Mouse (Mus musculus) intestine, postnatal 0 days (tissue): Measurements from ENCODE around the gene Rptor. TPM values are rescaled to one million over a fixed set of nuclear protein-coding genes. Genes with fewer than 3 reads are reported as not detected.

Experiments used
- ATAC-seq: fragments of 200-750 bp; cut with Nextera tagmentation; 2 replicates; pipeline ENCODE4 v1.8.0; 2017; ENCODE audit warnings: mild to moderate bottlenecking, moderate TSS enrichment, moderate library complexity
- H3K27ac ChIP-seq: fragments of 300-500 bp; sonication (generic); 2 replicates; pipeline ENCODE4 v1.5.1; 2014; ENCODE audit warnings: mild to moderate bottlenecking, low read depth, low read length, moderate library complexity
- H3K27me3 ChIP-seq: fragments of 300-500 bp; sonication (generic); replicated peaks from 2 replicates; pipeline ENCODE4 v1.6.1; 2014; ENCODE audit warnings: low read length, mixed read lengths; ENCODE audit not compliant: control insufficient read depth, insufficient read depth
- H3K36me3 ChIP-seq: fragments of 300-500 bp; sonication (generic); 2 replicates; pipeline ENCODE4 v1.6.1; 2014; ENCODE audit warnings: mild to moderate bottlenecking, moderate library complexity; ENCODE audit not compliant: control insufficient read depth, insufficient read depth
- H3K4me1 ChIP-seq: fragments of 300-500 bp; sonication (generic); replicated peaks from 2 replicates; pipeline ENCODE4 v1.6.1; 2014; ENCODE audit warnings: antibody characterized with exemption, low read length, mixed read lengths; ENCODE audit not compliant: control insufficient read depth, insufficient read depth
- H3K4me2 ChIP-seq: fragments of 300-500 bp; sonication (generic); replicated peaks from 2 replicates; pipeline ENCODE4 v1.6.1; 2014; ENCODE audit warnings: low read depth, mild to moderate bottlenecking, moderate library complexity
- H3K4me3 ChIP-seq: fragments of 300-500 bp; sonication (generic); 2 replicates; pipeline ENCODE4 v1.5.1; 2014; ENCODE audit warnings: low read depth, low read length
- H3K9ac ChIP-seq: fragments of 300-500 bp; sonication (generic); 2 replicates; pipeline ENCODE4 v1.6.1; 2014; ENCODE audit warnings: mild to moderate bottlenecking, low read depth, low read length
- H3K9me3 ChIP-seq: fragments of 300-500 bp; sonication (generic); 2 replicates; pipeline ENCODE4 v1.6.1; 2016; ENCODE audit warnings: mixed run types; ENCODE audit not compliant: control insufficient read depth
- CTCF ChIP-seq: sonication (generic); IDR thresholded peaks from 2 replicates; pipeline ENCODE4 v1.5.1; 2016; ENCODE audit warnings: low read depth, mild to moderate bottlenecking, control low read depth, antibody characterized with exemption, moderate library complexity
- WGBS: fragments of 180-500 bp; shearing (Covaris S2); extraction: QIAGEN DNeasy Blood & Tissue Kit; methylation state at CpG from one replicate; pipeline ENCODE4 v1.1.7; 2014; 5-methylcytosine and 5-hydroxymethylcytosine counted together
- polyA plus RNA-seq: library from polyadenylated mRNA; unstranded; fragments of >200 nt; fragmentation: Nextera tagmentation; extraction: Ambion mirVana; gene quantifications from 2 replicates; pipeline ENCODE4 v1.2.1, GENCODE M21; 2015

Rptor gene
- polyA plus RNA-seq, 1 experiment from 2014 or later = 5.1 TPM

DNA sequence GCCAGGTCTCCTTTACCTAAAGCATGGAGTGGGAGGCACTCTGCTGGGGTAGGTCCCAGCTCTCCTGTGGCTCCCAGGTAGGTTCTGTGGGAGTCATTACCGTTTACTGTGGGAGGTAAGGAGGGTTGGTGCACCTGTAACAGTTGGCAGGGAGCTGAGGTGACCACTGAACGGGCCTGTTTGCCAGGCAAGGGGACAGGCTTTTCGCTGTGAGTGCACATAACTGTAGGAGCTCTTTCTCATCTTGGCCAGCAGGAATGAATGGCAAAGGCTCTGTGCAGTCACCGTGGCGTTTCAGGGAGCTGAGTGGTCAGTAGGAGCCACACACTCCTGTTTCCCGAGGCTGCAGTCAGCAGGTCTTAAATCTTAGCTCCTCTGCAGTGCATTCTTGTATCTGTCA, 72.8 kb downstream of the Rptor start:
- Histone ChIP-seq H3K4me2 (no peak overlapping the region), H3K4me3 (no peak overlapping the region), H3K27me3 (no peaks in the 10 kb centered on the region), H3K27ac (no peak overlapping the region), H3K9ac (no peak overlapping the region), H3K4me1 (no peaks in the 10 kb centered on the region), H3K36me3 (no peaks in the 10 kb centered on the region), H3K9me3 (no peaks in the 10 kb centered on the region; the same call in 1 of the 2 replicates)
- no peak for ATAC-seq
- WGBS = 77% methylated on average over 6 of the region's 6 CpGs
- no peak for TF ChIP-seq CTCF

GRCm38 (mm10) chr11:119676751-119677411, 74.2 kb downstream of the Rptor start:
- Histone ChIP-seq H3K36me3 (no peaks in the 10 kb centered on the region), H3K9me3 (no peaks in the 10 kb centered on the region; the same call in 1 of the 2 replicates), H3K27me3 (no peaks in the 10 kb centered on the region), H3K4me1 (no peaks in the 10 kb centered on the region), H3K4me2 (no peak overlapping the region), H3K27ac (no peak overlapping the region), H3K4me3 (no peak overlapping the region), H3K9ac (no peak overlapping the region)
- WGBS = 60% methylated on average over 7 of the region's 7 CpGs
- no peak for TF ChIP-seq CTCF
- no peak for ATAC-seq

DNA sequence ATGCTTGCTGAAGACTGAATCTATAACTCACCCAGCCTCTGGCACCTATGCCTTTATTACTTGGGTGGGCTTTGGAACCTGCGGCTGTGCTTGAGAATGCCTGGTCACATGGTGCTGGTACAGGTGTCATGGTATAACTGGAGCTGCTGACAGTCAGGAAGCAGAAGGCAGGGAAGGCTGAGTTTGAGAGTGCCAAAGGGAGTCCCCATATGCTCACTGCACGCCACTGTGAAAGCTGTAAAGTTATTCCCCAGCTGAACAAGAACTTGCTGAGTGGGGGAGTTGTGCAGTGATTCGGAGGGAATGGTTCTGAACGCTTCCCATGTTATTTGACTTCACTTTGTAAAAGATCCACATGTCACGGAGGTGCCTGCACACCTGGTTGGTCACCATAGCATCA, 75.7 kb downstream of the Rptor start:
- Histone ChIP-seq H3K9ac (no peak overlapping the region), H3K4me2 (no peak overlapping the region), H3K27ac (no peak overlapping the region), H3K4me3 (no peak overlapping the region), H3K9me3 (no peaks in the 10 kb centered on the region; the same call in 1 of the 2 replicates), H3K36me3 (no peaks in the 10 kb centered on the region), H3K4me1 (no peaks in the 10 kb centered on the region), H3K27me3 (no peaks in the 10 kb centered on the region)
- ATAC-seq = no peak
- 87% methylated on average over 5 of the region's 5 CpGs for WGBS
- no peak for TF ChIP-seq CTCF

GRCm38 (mm10) chr11:119680735-119681134, 78.0 kb downstream of the Rptor start:
- 0 out of 2 replicates have a peak, but pooled peaks cover 3% of the 10 kb centered on the region for H3K36me3 ChIP-seq
- ATAC-seq = no peak

GRCm38 (mm10) chr11:119682285-119682684, 79.6 kb downstream of the Rptor start:
- Histone ChIP-seq H3K9me3 (no peaks in the 10 kb centered on the region), H3K27ac (no peak overlapping the region), H3K4me2 (no peak overlapping the region), H3K27me3 (no peaks in the 10 kb centered on the region), H3K36me3 (0 out of 2 replicates have a peak, but pooled peaks cover 3% of the 10 kb centered on the region), H3K4me1 (no peaks in the 10 kb centered on the region; the same call in 1 of the 2 replicates), H3K9ac (no peak overlapping the region), H3K4me3 (no peak overlapping the region)
- whole genome bisulfite sequencing = 71% methylated on average over 2 of the region's 2 CpGs
- no peak for TF ChIP-seq CTCF
- ATAC-seq = no peak

More at GRCm38 (mm10) chr11:119680735-119681134, 78.0 kb downstream of the Rptor start:
- no peak overlapping the region for H3K27ac ChIP-seq
- no peak overlapping the region for H3K4me2 ChIP-seq
- no peaks in the 10 kb centered on the region for H3K9me3 ChIP-seq
- WGBS = 90% methylated on average over 2 of the region's 2 CpGs
- H3K4me1 ChIP-seq = no peaks in the 10 kb centered on the region; the same call in 1 of the 2 replicates
- TF ChIP-seq CTCF = no peak
- no peak overlapping the region for H3K4me3 ChIP-seq
- no peak overlapping the region for H3K9ac ChIP-seq
- no peaks in the 10 kb centered on the region for H3K27me3 ChIP-seq

DNA sequence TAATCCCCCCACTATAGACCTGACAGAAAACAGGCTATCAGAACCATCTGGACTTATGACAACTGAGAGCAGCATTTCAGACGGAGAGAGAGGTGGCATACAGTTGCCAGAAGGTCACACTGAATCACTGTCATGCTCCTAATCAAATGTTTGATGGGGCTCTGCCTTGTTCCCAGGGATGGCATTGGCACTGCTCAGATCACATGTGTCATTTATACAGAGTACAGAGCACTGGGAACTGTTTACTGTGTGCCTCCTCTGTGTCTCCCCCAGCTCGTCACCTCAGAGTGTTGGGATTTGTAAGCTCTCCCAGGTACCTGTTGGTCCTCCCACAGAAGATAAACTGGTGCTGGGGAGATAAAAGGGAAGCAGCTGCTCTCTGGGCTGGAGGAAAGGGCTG, 81.1 kb downstream of the Rptor start:
- no peak for TF ChIP-seq CTCF
- Histone ChIP-seq H3K9ac (no peak overlapping the region), H3K9me3 (no peaks in the 10 kb centered on the region), H3K4me3 (no peak overlapping the region), H3K4me2 (no peak overlapping the region), H3K4me1 (no peaks in the 10 kb centered on the region; the same call in 1 of the 2 replicates), H3K27ac (no peak overlapping the region), H3K36me3 (0 out of 2 replicates have a peak, but pooled peaks cover 3% of the 10 kb centered on the region), H3K27me3 (no peaks in the 10 kb centered on the region)
- ATAC-seq = no peak
- 75% methylated on average over 2 of the region's 2 CpGs for WGBS
